Mouse (Mus musculus): ENCODE results near the gene Nab2. TPM values are rescaled to one million over a fixed set of nuclear protein-coding genes. Genes with fewer than 3 reads are reported as not detected.

The Nab2 gene
- total and polyA plus RNA-seq, 3 experiments: 29.1 to 37.1 TPM; not detected in 1

- Histone ChIP-seq H3K9ac (ENCODE audit: control insufficient read depth, low read depth, low read length, poor library complexity, severe bottlenecking) (no peak within 1 kb of the TSS), H3K4me3 (ENCODE audit: control insufficient read depth in 1 of 2, insufficient read depth in 1 of 2, low read depth in 2 of 2, low read length in 2 of 2) (no peak within 1 kb of the TSS), H3K36me3 (ENCODE audit: control insufficient read depth in 1 of 2, insufficient read depth in 2 of 2, low read length in 2 of 2) (no peaks in the 10 kb centered on the region), H3K9me3 (replicated peaks; ENCODE audit: insufficient read depth, low read length) (no peaks in the 10 kb centered on the region), H3K27ac (ENCODE audit: control insufficient read depth, low read depth, low read length) (no peak within 1 kb of the TSS), H3K27me3 (ENCODE audit: control insufficient read depth in 1 of 2, insufficient read depth in 2 of 2, low read length in 2 of 2) (peaks cover 2 to 8% of the 10 kb centered on the region in 2 experiments; a peak in 3 of 4 replicates), H3K4me1 (ENCODE audit: control insufficient read depth in 1 of 2, insufficient read depth in 2 of 2, low read length in 2 of 2) (no peaks in the 10 kb centered on the region), H3K79me2 (ENCODE audit: control insufficient read depth, insufficient read depth, low read length, poor library complexity) (no peaks in the 10 kb centered on the region)
- no peak for DNase-seq (ENCODE audit: low read depth, low spot score)
- no peak for TF ChIP-seq RAD21 (IDR thresholded peaks at IDR 0.05; ENCODE audit: low read depth, low read length)
- TF ChIP-seq SIN3A (IDR thresholded peaks at IDR 0.05; ENCODE audit: low read length): no peak
- TF ChIP-seq USF2 (IDR thresholded peaks at IDR 0.05; ENCODE audit: borderline replicate concordance in 1 of 2, insufficient read depth in 1 of 2, low read depth in 1 of 2, low read length in 2 of 2): no peak
- TF ChIP-seq MAX (IDR thresholded peaks at IDR 0.05; ENCODE audit: low read length): no peak
- no peak for TF ChIP-seq GABPA (IDR thresholded peaks at IDR 0.05; ENCODE audit: low read depth, low read length)
- TF ChIP-seq TAL1 (IDR thresholded peaks at IDR 0.05; ENCODE audit: low read length): no peak
- TF ChIP-seq TBP (IDR thresholded peaks at IDR 0.05; ENCODE audit: low read depth, low read length): no peak
- no peak for TF ChIP-seq POLR2AphosphoS2 (IDR thresholded peaks at IDR 0.05; ENCODE audit: low read length)
- TF ChIP-seq SMC3 (IDR thresholded peaks at IDR 0.05; ENCODE audit: low read depth, low read length): no peak
- TF ChIP-seq MYC (IDR thresholded peaks at IDR 0.05; ENCODE audit: low read depth, low read length): no peak
- no peak for TF ChIP-seq CTCF (IDR thresholded peaks at IDR 0.05 in 2 of 3, conservative IDR thresholded peaks at IDR 0.05 in 1 of 3; ENCODE audit: control insufficient read depth in 1 of 3, insufficient read depth in 1 of 3, low read depth in 2 of 3, low read length in 3 of 3, poor library complexity in 1 of 3, severe bottlenecking in 1 of 3)
- TF ChIP-seq MEF2A (IDR thresholded peaks at IDR 0.05; ENCODE audit: extremely low read depth, insufficient replicate concordance, low read depth, low read length, poor library complexity, severe bottlenecking): no peak
- no peak for TF ChIP-seq TCF12 (IDR thresholded peaks at IDR 0.05; ENCODE audit: low read depth, low read length)
These were observed 47.8 kb downstream of the Nab2 start, which contains the start of gene Lrp1 for GRCm38 (mm10) chr10:127620406-127621190. Gene Lrp1, minus strand, starts transcription at chr10:127621148.

DNA sequence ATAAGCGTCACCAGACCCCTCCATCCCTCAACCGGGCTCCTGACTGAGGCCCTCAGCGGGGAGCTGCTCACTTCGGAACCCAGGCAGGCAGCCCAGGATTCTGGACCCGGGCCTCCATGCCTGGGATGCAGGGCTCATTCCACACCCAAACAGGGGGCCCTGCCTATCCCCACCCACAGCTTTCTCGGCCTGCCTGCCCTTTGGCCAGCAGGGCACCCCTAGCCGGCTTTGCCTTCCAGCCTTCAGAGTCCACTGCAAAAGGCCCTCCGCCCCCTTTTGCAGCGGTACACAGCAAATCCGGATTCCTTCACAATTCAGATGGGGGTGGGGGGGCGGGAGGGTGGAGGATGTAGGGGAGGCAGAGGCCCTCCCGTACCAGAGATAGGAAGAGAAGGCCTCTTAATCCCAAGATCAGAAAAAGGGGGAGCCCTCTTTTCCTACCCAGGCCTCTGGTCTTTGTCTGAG, 48.4 kb downstream of the Nab2 start:
- TF ChIP-seq USF2 (IDR thresholded peaks at IDR 0.05; ENCODE audit: borderline replicate concordance in 1 of 2, insufficient read depth in 1 of 2, low read depth in 1 of 2, low read length in 2 of 2): no peak
- no peak for TF ChIP-seq CHD2 (IDR thresholded peaks at IDR 0.05; ENCODE audit: low read length)
- no peak for TF ChIP-seq HCFC1 (IDR thresholded peaks at IDR 0.05; ENCODE audit: low read depth, low read length)
- TF ChIP-seq ZNF384 (IDR thresholded peaks at IDR 0.05; ENCODE audit: low read depth, low read length): no peak
- no peak for TF ChIP-seq POLR2AphosphoS2 (IDR thresholded peaks at IDR 0.05; ENCODE audit: low read length)
- TF ChIP-seq CHD1 (IDR thresholded peaks at IDR 0.05; ENCODE audit: low read depth, low read length): no peak
- TF ChIP-seq JUND (IDR thresholded peaks at IDR 0.05; ENCODE audit: low read depth, low read length): no peak
- no peak for TF ChIP-seq NRF1 (IDR thresholded peaks at IDR 0.05; ENCODE audit: insufficient read depth, low read depth, low read length, poor library complexity, severe bottlenecking)
- no peak for TF ChIP-seq USF1 (IDR thresholded peaks at IDR 0.05; ENCODE audit: low read depth, low read length)
- no peak for TF ChIP-seq KAT2A (conservative IDR thresholded peaks at IDR 0.05; ENCODE audit: low read depth, low read length)
- no peak for TF ChIP-seq RAD21 (IDR thresholded peaks at IDR 0.05; ENCODE audit: low read depth, low read length)
- no peak for TF ChIP-seq MEF2A (IDR thresholded peaks at IDR 0.05; ENCODE audit: extremely low read depth, insufficient replicate concordance, low read depth, low read length, poor library complexity, severe bottlenecking)
- TF ChIP-seq GATA1 (IDR thresholded peaks at IDR 0.05; ENCODE audit: low read depth, low read length): no peak
- TF ChIP-seq BHLHE40 (IDR thresholded peaks at IDR 0.05; ENCODE audit: borderline replicate concordance, low read depth, low read length): no peak
- TF ChIP-seq GABPA (IDR thresholded peaks at IDR 0.05; ENCODE audit: low read depth, low read length): no peak
- no peak overlapping the region for H3K27ac ChIP-seq (ENCODE audit: control insufficient read depth, low read depth, low read length)
- no peaks in the 10 kb centered on the region for H3K4me1 ChIP-seq (ENCODE audit: control insufficient read depth in 1 of 2, insufficient read depth in 2 of 2, low read length in 2 of 2)
- H3K27me3 ChIP-seq (ENCODE audit: control insufficient read depth in 1 of 2, insufficient read depth in 2 of 2, low read length in 2 of 2): peaks cover 4 to 8% of the 10 kb centered on the region in 2 experiments; a peak in 3 of 4 replicates
- no peaks in the 10 kb centered on the region for H3K79me2 ChIP-seq (ENCODE audit: control insufficient read depth, insufficient read depth, low read length, poor library complexity)
- H3K4me3 ChIP-seq (ENCODE audit: control insufficient read depth in 1 of 2, insufficient read depth in 1 of 2, low read depth in 2 of 2, low read length in 2 of 2): no peak overlapping the region
- no peak for DNase-seq (ENCODE audit: low read depth, low spot score)
- no peaks in the 10 kb centered on the region for H3K36me3 ChIP-seq (ENCODE audit: control insufficient read depth in 1 of 2, insufficient read depth in 2 of 2, low read length in 2 of 2)
- no peak overlapping the region for H3K9ac ChIP-seq (ENCODE audit: control insufficient read depth, low read depth, low read length, poor library complexity, severe bottlenecking)
- H3K9me3 ChIP-seq (replicated peaks; ENCODE audit: insufficient read depth, low read length): no peaks in the 10 kb centered on the region
